Mouse (Mus musculus): Measurements from ENCODE around the gene Slc2a8. TPM values are rescaled to one million over a fixed set of nuclear protein-coding genes. Genes with fewer than 3 reads are reported as not detected.

Slc2a8 gene
- polyA plus RNA-seq, 1 experiment from 2014 or later = 15.4 TPM

DNA sequence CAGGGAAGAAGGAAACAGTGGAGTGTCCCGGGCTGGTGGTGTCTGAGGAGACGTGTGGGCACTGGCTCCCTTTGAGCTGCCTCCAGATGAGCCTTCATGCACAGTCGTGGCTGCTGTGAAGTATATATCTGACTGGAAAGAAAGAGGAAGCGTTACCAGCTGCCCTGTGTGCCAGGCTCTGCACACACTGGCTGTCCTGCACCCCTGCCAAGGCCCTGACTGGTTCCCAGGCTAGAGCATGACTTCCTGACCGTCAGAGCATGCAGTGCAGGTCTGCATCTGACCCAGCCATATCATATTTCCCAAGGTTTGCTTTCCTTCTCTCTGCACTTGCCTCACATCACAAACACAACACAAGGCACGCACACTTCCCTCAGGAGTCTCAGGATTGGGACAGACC is 10.2 kb upstream of the Slc2a8 start:
- no peak for ATAC-seq
- Histone ChIP-seq H3K4me2 (no peak overlapping the region), H3K36me3 (ENCODE audit: poor library complexity, severe bottlenecking) (no peaks in the 10 kb centered on the region), H3K27ac (no peak overlapping the region), H3K9ac (no peak overlapping the region), H3K9me3 (replicated peaks) (no peaks in the 10 kb centered on the region), H3K27me3 (no peaks in the 10 kb centered on the region), H3K4me3 (no peak overlapping the region), H3K4me1 (no peaks in the 10 kb centered on the region)
- 79% methylated on average over 6 of the region's 6 CpGs for WGBS

DNA sequence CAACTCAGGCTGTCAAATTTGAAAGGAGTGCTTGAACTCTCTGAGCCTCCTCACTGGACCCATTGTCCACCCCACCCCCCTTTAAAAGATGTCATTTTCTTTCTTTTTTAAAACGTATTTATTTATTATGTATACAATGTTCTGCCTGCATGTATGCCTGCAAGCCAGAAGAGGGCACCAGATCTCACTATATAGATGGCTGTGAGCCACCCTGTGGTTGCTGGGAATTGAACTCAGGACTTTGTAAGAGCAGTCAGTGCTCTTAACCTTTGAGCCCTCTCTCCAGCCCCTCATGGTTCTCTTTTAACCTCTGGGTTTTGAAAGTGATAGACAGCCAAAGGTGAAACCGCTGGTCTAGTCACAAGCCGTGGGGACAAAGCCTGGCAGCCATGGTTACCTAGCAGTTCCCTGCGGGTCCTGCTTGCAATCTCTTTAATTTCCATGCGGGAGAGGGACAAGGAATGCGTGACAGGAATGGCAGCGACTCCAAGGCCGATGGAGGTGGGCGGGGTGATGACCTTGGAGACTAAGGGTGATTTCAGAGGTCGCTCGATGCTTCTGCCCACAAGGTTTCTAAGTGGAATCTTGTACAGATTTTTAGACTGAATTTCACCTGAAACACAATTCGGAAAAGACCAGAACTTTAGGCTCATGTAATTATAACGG is 8.4 kb upstream of the Slc2a8 start:
- Histone ChIP-seq H3K36me3 (ENCODE audit: poor library complexity, severe bottlenecking) (no peaks in the 10 kb centered on the region), H3K4me1 (no peaks in the 10 kb centered on the region), H3K4me2 (no peak overlapping the region), H3K4me3 (no peak overlapping the region), H3K27me3 (no peaks in the 10 kb centered on the region), H3K27ac (no peak overlapping the region), H3K9me3 (replicated peaks) (no peaks in the 10 kb centered on the region), H3K9ac (no peak overlapping the region)
- WGBS = 61% methylated on average over 13 of the region's 13 CpGs
- ATAC-seq = no peak

DNA sequence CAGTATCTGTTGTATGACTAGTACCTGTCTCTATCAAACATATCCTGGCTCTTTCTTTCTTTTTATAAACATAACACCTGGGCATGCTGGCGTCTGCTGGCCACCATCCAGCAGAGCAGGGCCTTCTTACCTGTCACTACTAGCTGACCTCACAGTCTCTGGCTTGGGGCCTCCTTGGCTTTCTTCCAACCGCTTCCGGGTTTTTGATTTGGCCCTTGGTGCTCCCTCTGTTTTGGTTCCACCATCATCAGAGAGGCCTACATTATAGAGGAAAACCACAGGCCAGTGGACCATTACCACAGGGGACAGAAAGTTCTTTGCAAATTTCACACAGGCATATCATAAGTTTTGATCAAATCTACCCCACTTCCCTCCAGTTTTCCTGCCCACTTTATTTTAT is 7.5 kb upstream of the Slc2a8 start:
- no peak overlapping the region for H3K4me3 ChIP-seq

DNA sequence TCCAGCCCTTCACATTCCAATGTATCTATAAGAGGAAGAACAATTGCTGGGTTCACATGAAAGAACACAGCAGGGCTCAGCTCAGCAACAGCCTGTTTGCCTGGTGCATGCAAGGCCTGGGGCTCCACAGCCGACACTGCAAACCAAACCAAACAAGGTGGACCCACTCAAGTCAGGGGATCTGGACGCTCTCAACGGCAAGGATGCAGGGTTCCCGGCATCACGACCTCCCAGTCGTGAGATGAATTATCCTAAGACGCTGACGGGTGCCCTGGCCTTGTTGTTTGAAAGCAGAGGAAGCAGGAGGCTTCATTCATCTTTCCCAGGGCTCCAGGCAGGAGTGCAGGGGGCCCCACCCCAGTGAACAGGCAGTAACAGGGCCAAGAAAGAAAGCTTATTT is 4.0 kb upstream of the Slc2a8 start:
- peaks cover 15% of the 10 kb centered on the region for H3K4me1 ChIP-seq
- no peaks in the 10 kb centered on the region for H3K36me3 ChIP-seq (ENCODE audit: poor library complexity, severe bottlenecking)
- WGBS = 74% methylated on average over 8 of the region's 8 CpGs
- ATAC-seq = no peak
- H3K9ac ChIP-seq = no peak overlapping the region
- H3K9me3 ChIP-seq (replicated peaks) = no peaks in the 10 kb centered on the region
- H3K27ac ChIP-seq = no peak overlapping the region
- no peak overlapping the region for H3K4me2 ChIP-seq
- peaks cover 7% of the 10 kb centered on the region for H3K27me3 ChIP-seq
- no peak overlapping the region for H3K4me3 ChIP-seq

More for the DNA sequence above, 7.5 kb upstream of the Slc2a8 start:
- Histone ChIP-seq H3K36me3 (ENCODE audit: poor library complexity, severe bottlenecking) (no peaks in the 10 kb centered on the region), H3K9me3 (replicated peaks) (no peaks in the 10 kb centered on the region), H3K27me3 (peaks cover 4% of the 10 kb centered on the region; the same call in 1 of the 2 replicates), H3K27ac (no peak overlapping the region), H3K9ac (no peak overlapping the region), H3K4me2 (no peak overlapping the region), H3K4me1 (no peaks in the 10 kb centered on the region)
- no peak for ATAC-seq
- WGBS = 76% methylated on average over 3 of the region's 3 CpGs

DNA sequence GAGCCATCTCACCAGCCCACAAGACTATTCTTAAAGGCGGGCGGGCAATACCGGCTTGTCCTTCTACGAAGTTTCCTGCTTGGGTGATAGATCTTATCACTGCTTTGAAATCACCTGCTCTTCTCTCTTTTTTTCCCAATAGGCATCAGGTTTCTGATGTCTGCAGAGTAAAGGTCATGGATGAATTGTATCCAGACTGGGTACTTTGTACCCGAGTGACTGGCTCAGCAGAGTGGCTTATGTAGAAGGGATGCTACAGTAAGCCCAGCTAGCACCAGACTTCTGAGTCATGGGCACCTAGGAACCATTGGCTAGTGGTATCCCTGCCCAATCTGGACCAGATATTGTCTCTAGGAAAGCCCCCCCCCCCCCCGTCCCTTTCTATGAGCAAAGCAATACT is 1.7 kb upstream of the Slc2a8 start:
- H3K27ac ChIP-seq = no peak overlapping the region
- peaks cover 7% of the 10 kb centered on the region for H3K27me3 ChIP-seq
- 57% methylated on average over 6 of the region's 6 CpGs for WGBS
- no peaks in the 10 kb centered on the region for H3K36me3 ChIP-seq (ENCODE audit: poor library complexity, severe bottlenecking)
- ATAC-seq = no peak
- H3K4me3 ChIP-seq = no peak overlapping the region
- peaks cover 19% of the 10 kb centered on the region for H3K4me1 ChIP-seq
- H3K9ac ChIP-seq = no peak overlapping the region
- H3K4me2 ChIP-seq = no peak overlapping the region
- H3K9me3 ChIP-seq (replicated peaks) = no peaks in the 10 kb centered on the region

DNA sequence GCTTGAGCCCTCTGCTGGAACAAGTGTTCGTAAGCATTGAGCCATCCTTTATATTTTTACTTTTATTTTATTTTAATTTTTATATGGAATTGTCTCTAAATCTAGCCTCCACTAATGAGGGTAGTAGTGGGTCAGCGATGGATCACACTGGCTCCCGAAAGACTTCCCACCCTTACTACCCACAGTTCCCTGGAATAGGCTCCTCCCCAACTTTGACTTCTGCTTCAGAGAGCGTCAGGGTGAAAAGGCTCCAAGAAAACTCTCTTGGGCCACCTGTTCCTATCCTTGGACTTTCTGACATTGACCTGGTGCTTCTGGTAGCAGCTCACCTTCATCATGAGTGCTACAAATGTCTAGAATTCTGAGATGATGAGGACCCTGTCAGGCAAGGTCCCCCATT is 817 bp upstream of the Slc2a8 start:
- no peaks in the 10 kb centered on the region for H3K9me3 ChIP-seq (replicated peaks)
- ATAC-seq = no peak
- H3K27me3 ChIP-seq = peaks cover 7% of the 10 kb centered on the region
- WGBS = 3% methylated on average over 4 of the region's 4 CpGs
- H3K4me1 ChIP-seq = peaks cover 19% of the 10 kb centered on the region
- peak overlapping the region; percentile 9; the same call in 1 of the 2 replicates for H3K9ac ChIP-seq
- H3K4me2 ChIP-seq = peak overlapping the region; percentile 100
- no peak overlapping the region for H3K27ac ChIP-seq
- H3K4me3 ChIP-seq = peak overlapping the region; percentile 68
- no peaks in the 10 kb centered on the region for H3K36me3 ChIP-seq (ENCODE audit: poor library complexity, severe bottlenecking)

DNA sequence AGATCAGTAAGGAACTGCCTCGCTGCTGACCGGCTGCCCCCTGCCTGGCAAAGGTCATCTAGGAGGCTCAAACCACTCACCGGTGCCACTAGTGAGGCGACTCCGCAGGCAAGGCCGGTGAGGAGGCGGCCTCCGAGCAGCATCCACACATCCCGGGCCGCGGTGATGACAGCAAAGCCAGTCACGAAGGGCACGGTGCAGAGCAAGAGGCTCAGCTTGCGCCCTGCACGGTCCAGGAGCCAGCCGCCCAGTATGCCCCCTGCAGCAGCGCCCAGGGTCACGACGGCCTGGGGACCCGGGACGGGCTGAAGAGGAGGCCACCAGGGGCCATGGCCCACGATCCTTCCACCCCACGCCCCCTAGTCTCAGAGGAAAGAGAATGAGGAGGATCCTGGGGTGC is 602 bp downstream of the Slc2a8 start:
- Histone ChIP-seq H3K9me3 (replicated peaks) (no peaks in the 10 kb centered on the region), H3K4me3 (peak overlapping the region; percentile 68), H3K4me1 (peaks cover 19% of the 10 kb centered on the region), H3K36me3 (ENCODE audit: poor library complexity, severe bottlenecking) (peaks cover 3% of the 10 kb centered on the region; the same call in 1 of the 2 replicates), H3K27ac (0 out of 2 replicates have a peak overlapping the region, but pooled peaks have one; percentile 5), H3K9ac (peak overlapping the region; percentile 91), H3K4me2 (peak overlapping the region; percentile 100), H3K27me3 (peaks cover 7% of the 10 kb centered on the region)
- ATAC-seq = peak; percentile 36
- WGBS = 2% methylated on average over 23 of the region's 23 CpGs

DNA sequence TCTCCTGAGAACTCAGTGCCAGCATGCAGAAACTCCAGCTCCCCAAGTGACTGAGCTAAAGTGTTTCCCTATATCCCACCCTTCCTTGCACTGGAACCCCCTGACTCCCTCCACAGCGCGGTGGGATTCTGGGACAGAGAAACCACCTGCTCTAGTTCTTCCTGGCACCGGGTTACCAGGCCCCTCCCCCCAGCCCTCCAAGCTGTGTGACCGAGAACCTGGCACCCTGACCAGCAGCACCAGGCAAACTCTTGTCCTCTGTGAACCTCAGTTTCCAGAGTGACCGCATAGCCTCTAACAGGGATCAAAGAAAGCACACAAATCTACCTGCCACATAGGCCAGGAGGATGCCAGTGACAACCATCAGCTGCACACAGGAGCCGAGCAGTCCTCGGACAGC is 2.2 kb downstream of the Slc2a8 start:
- Histone ChIP-seq H3K9ac (no peak overlapping the region), H3K4me3 (no peak overlapping the region), H3K36me3 (ENCODE audit: poor library complexity, severe bottlenecking) (peaks cover 18% of the 10 kb centered on the region), H3K4me1 (peaks cover 19% of the 10 kb centered on the region), H3K9me3 (replicated peaks) (no peaks in the 10 kb centered on the region), H3K27ac (no peak overlapping the region), H3K27me3 (peaks cover 6% of the 10 kb centered on the region), H3K4me2 (no peak overlapping the region)
- WGBS = 88% methylated on average over 7 of the region's 7 CpGs
- no peak for ATAC-seq

DNA sequence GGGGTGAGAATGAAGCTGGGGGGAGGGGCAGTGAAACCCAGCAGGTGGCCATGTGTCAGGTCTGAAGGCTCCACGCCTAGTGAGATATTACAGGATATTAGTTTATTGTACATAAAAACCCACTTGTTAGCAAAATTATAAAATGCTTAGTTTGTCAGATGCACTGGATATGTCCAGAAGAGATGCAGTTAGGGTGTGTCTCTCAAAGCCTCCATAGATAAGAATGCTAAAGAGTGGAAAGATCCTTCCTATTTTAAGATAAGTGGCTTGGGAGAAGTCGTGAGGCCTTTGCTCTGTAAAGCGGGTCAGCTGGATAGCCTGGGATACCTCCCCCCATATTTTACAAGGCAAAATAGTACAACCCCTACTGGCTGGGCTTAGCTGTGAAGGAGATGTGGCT is 3.2 kb downstream of the Slc2a8 start:
- Histone ChIP-seq H3K9ac (no peak overlapping the region), H3K27ac (no peak overlapping the region), H3K4me3 (no peak overlapping the region), H3K9me3 (replicated peaks) (no peaks in the 10 kb centered on the region), H3K4me2 (no peak overlapping the region), H3K4me1 (peaks cover 19% of the 10 kb centered on the region), H3K36me3 (ENCODE audit: poor library complexity, severe bottlenecking) (peaks cover 28% of the 10 kb centered on the region), H3K27me3 (no peaks in the 10 kb centered on the region; the same call in 1 of the 2 replicates)
- no peak for ATAC-seq
- WGBS = 82% methylated on average over 3 of the region's 3 CpGs

DNA sequence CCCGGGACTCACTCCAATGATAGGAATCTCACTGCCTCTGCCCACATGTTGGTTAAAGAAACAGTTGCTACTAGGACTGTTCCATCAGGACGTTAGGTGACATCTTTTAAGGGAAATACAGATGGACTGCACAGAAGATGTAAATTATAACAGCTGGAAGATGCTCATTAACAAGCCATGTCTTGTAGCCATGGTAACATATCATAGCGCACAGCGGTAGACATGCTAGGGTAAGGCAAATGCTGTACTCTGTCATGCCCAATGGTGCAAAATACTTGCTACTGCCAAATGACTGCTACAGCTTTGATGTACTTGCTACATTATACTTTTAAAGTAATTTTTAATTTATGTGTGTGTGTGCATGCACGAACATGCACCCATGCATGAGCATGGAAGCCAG is 4.8 kb downstream of the Slc2a8 start:
- Histone ChIP-seq H3K4me2 (no peak overlapping the region), H3K9me3 (replicated peaks) (no peaks in the 10 kb centered on the region), H3K27me3 (no peaks in the 10 kb centered on the region), H3K4me3 (no peak overlapping the region), H3K27ac (peak overlapping the region; percentile 52; the same call in 1 of the 2 replicates), H3K36me3 (ENCODE audit: poor library complexity, severe bottlenecking) (peaks cover 41% of the 10 kb centered on the region), H3K4me1 (peaks cover 11% of the 10 kb centered on the region), H3K9ac (0 out of 2 replicates have a peak overlapping the region, but pooled peaks have one; percentile 12)
- WGBS = 75% methylated on average over 5 of the region's 5 CpGs
- ATAC-seq = no peak

DNA sequence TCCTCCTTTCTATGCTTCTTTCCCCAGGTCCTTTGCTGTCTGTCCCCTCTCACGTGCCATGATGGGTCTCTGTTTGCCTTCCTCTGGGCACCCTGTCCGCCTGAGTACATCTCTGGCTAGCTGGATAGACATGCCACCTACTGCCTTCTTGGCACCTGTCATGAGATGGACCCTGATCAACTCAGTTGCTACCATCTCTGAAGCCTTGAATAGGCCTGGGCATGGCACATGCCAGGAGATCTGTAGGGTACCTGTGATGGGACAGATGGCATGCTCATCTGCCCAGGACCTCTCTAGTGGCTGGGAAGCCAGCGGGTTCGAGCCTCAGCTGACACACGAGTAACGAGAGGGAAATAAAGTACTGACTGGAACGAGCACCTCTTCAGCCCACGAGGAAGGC is 7.7 kb downstream of the Slc2a8 start:
- Histone ChIP-seq H3K4me3 (no peak overlapping the region), H3K27me3 (no peaks in the 10 kb centered on the region), H3K4me2 (no peak overlapping the region), H3K4me1 (peaks cover 10% of the 10 kb centered on the region), H3K9ac (no peak overlapping the region), H3K27ac (no peak overlapping the region), H3K36me3 (ENCODE audit: poor library complexity, severe bottlenecking) (peaks cover 41% of the 10 kb centered on the region), H3K9me3 (replicated peaks) (no peaks in the 10 kb centered on the region)
- 87% methylated on average over 8 of the region's 8 CpGs for WGBS
- no peak for ATAC-seq

DNA sequence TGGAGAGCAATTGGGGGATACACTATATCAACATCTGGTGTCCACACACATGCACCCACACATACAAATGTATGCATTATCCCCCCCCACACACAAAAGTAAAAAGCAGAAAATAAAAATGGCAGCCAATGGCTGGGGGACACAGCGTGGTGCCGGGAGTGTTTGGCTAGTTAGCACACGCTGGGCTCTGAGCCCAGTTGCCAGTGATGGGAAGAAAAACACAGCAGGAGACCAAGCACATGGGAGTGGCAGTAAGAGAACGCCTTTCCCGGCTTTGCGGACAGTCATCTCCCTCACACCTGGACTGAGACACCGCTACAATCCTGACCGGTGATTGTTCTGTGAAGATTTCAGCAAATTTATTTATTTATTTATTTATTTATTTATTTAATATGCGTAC is 10.6 kb downstream of the Slc2a8 start:
- H3K4me2 ChIP-seq = no peak overlapping the region
- WGBS = 22% methylated on average over 9 of the region's 9 CpGs
- no peak for ATAC-seq
- no peaks in the 10 kb centered on the region for H3K27me3 ChIP-seq
- no peak overlapping the region for H3K27ac ChIP-seq
- peaks cover 38% of the 10 kb centered on the region for H3K36me3 ChIP-seq (ENCODE audit: poor library complexity, severe bottlenecking)
- peaks cover 24% of the 10 kb centered on the region for H3K4me1 ChIP-seq
- H3K9ac ChIP-seq = no peak overlapping the region
- H3K4me3 ChIP-seq = no peak overlapping the region
- no peaks in the 10 kb centered on the region for H3K9me3 ChIP-seq (replicated peaks)

DNA sequence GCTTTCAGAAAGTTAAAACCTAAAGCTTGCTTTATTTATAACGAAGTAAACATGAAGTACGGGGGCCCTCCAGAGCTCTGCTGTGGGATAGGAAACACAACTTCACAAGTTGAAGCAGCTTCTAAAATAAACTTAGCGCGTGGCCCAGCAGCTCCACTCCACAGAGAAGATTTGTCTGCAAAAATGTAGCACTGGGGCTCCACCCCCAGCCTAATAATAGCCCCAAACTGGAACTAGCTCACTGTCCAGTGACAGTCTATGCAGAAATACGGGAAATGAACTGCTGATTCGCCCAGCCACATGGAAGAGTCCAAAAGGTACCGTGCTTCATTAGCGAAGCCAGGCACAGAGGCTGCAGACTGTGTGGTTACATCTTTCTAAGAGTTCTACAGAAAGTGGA is 12.6 kb downstream of the Slc2a8 start:
- WGBS = 88% methylated on average over 8 of the region's 8 CpGs
- Histone ChIP-seq H3K27me3 (no peaks in the 10 kb centered on the region), H3K9ac (no peak overlapping the region), H3K4me2 (no peak overlapping the region), H3K4me1 (peaks cover 32% of the 10 kb centered on the region), H3K4me3 (no peak overlapping the region), H3K36me3 (ENCODE audit: poor library complexity, severe bottlenecking) (peaks cover 28% of the 10 kb centered on the region), H3K27ac (no peak overlapping the region), H3K9me3 (replicated peaks) (no peaks in the 10 kb centered on the region)
- no peak for ATAC-seq

Data from forebrain, embryonic 13.5 days (tissue).